Mouse (Mus musculus): ENCODE measurements around the gene Pwp2.

Pwp2 gene

DNA sequence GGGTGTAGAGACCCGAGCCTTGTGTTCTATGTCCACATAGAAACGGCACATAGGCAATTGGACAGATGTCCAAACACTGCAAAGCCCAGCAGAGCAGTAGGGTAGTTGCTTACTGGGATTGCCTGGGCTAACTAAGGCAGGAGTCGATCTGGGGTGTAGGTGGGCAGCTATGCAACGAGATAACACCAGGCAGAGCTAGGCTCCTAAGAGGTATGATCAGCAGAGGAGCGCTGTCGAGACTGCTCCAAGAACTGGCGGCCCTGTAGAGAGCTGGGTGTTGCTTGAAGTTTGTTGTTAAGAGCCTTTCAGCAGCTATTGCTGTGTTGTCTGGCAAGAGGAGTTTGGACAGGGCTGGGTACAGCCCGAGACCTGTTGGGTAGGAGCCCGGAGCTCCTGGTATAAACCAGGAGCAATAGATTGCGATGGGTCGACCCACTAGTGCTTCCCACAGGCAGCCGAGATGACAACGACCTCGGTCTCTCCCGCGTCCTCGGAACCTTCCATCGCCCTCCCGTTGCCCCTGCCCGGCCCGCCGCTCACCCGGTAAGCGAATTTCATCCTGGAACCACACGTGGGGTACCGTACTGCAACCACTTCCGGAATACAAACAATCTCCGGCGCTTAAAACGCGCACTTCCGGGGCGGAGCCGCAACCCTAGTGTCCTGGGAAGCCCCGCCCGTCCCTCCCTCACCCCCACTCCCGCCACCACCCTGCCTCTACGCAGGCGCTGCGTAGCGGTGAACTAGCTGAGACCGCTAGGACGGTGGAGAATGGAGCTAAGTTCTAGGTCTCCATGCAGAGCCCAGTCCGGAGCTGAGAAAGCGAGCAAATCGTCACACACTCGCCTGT lies at the start of gene Pwp2:
TSS of gene Pwp2 (minus strand) at position 619 of the 850 bp plus-strand sequence.
- in situ Hi-C loops (cut with MboI; ENCODE audit: unreplicated experiment in 2 of 2) = loop anchor here in 1 of 2 experiments (10.0 kb wide), 1 partner anchor 210 kb away; no protein-coding TSS in a partner anchor

DNA sequence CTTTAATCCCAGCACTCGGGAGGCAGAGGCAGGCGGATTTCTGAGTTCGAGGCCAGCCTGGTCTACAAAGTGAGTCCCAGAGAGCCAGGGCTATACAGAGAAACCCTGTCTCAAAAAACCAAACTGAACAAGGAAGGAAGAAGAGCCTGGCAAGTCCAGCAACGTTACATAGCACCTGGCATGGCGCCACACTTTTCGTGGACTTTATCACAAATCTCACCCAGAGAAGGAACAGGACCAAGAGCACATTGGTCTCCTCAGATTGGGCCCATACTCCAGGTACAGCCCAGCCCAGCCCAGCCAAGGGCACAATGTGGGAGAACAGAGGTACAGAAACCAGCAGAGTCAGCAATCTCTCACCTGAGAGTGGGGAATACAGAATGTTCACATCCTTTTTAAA lies 48.8 kb upstream of the Pwp2 start:
- in situ Hi-C loops (cut with MboI; ENCODE audit: unreplicated experiment in 2 of 2) = no loop called here

DNA sequence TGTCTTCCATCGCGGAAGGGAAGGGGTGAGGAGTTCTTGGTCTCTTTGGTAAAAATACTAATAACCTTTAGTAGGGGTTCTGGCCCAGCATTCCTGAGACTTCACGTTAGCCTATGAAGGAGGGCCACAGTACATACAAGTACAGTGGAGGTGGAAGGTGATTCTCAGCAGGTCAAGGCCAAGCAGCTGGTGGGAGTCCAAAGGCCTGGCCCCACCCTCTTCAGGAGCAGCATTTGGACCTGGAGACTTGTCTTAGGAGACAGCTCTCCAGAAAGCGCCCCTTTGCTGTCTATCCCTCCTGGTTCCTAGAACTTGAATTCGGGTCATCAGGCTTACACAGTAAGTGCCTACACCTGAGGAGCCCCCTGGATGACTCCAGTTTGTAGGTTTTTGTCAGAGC lies 48.2 kb upstream of the Pwp2 start:
- in situ Hi-C loops (cut with MboI; ENCODE audit: unreplicated experiment in 2 of 2) = no loop called here

DNA sequence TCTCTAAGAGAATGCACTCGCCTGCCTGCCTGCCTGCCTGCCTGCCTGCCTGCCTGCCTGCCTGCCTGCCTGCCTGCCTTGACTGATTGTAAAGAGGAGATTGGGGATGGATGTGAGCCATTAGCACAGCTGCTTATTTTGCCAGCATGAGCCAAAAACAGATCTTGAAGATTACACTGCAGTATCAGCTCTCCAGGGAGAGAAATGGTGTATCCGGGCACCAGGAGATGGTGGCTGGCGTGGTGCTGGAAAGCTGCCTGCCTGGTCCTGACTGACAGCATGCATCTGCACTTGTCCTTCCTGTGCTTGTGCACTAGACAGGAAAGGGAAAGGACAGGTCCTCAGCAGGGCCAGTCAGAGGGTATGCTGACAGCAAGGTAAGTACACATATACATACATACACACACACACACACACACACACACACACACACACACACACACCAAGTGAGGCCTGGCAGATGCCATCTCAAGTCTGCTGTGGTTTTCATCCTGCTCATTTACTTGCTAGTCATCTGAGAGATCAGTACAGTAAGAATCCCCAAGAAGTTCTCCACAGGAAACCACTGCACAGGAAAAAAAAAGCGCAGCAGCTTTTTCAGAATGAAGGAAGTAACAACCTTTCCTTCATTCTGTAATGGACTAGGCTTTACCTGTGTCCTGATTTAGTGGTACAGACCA lies 47.5 kb upstream of the Pwp2 start:
- in situ Hi-C loops (cut with MboI; ENCODE audit: unreplicated experiment in 2 of 2) = no loop called here

DNA sequence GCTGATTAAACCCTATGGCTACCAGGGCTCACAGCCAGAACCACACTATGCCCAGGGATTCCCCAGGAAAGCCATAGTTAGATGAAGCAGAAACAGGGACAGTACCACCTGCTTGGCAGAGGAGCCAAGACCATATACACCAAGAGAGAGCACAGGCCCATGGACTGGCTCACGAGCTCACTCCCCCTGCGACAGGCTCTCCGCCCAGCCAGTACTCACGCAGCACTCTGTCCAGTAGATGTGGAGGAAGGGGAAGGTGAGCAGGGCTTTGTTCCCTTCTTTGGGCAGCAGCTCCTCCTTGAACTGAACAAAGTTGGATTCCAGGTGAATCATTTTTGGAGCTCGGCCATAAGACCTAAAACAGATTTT lies 43.6 kb upstream of the Pwp2 start:
- in situ Hi-C loops (cut with MboI; ENCODE audit: unreplicated experiment in 2 of 2) = no loop called here

DNA sequence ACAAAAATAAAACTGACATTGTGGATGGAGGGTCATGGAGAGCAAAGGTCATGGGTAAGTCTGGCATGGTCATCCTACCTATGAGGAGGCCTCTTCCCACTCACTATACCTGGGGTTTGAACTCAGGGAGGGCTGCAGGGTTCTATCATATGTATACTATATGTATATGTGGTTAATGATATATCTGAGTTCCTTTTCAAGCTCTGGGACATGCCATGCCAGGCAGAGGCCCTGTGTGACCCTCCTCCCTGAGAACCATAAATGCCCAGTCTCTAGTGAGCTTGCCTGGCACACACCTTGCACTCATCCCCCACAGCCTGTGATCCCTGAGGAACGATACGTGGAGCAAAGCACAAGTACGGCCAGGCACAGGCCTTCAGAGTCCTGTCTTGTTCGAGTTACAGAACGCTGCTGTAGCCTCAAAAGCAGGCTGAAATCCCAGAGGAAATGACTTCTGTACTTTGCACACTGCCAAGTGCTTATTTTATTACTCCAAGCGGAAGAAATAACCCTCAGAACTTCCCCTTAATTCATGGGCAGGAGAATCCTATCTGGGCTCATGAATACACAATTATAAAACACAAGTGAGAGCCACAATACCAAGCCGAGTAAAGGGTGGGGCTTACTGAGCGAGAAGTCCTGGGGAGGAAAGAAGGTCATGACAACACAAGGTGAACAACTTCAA lies 43.1 kb upstream of the Pwp2 start:
- in situ Hi-C loops (cut with MboI; ENCODE audit: unreplicated experiment in 2 of 2) = no loop called here

DNA sequence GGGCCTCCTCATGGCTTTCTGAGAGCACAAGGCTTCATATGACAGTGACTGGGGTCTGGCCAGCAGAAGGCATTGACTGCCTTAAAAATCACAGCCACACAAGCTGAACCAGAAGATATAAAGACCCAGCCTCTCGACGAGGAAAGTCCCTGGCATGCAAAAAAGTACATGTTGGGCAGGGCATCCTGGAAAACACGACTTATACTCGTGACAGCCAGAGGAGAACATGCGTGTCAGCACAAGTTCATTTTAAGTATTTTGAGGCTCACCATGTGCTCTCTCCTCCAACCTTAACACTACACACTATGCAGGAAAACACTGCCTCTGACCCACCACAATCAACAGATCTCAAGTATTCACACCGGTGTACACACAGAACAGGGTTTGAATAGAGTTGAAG lies 39.2 kb upstream of the Pwp2 start:
- in situ Hi-C loops (cut with MboI; ENCODE audit: unreplicated experiment in 2 of 2) = no loop called here

DNA sequence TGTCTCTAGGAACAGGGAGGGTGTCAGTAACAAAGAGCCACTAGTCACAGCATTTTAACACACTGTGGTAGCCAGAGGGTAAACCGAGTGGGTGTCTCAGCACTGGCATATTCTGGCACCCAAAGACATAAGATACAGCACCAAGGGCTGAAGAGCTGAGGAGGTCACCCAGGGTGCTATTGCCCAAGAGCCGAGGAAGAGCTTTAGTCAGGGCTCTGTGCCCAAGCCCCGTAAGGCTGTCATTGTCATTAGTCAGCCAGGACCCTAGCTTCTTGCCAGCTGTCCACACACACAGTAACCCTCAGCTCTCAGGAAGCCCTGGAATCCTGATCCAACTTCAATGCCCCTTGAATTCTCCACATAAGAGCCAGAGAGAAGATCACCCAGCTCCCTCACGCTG lies 38.0 kb upstream of the Pwp2 start:
- in situ Hi-C loops (cut with MboI; ENCODE audit: unreplicated experiment in 2 of 2) = no loop called here

DNA sequence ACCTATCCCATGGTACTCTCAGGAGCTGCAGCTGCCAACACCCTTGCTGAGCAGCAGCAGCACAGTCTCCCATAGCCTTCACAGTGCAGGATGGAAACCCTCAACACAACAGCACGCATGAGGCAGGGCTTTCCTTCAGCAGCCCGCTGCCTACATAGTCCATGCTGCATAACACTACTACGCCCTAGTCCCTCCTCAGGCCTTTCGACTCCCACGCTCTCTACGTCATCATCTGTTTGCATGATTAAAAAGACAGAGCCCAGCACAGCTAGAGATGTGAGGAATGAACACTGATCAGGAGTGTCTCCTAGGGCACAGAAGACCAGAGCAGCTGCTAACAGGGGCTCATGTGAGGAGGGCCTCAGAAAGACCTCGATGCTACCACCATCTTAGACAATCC lies 36.4 kb upstream of the Pwp2 start:
- in situ Hi-C loops (cut with MboI; ENCODE audit: unreplicated experiment in 2 of 2) = no loop called here

DNA sequence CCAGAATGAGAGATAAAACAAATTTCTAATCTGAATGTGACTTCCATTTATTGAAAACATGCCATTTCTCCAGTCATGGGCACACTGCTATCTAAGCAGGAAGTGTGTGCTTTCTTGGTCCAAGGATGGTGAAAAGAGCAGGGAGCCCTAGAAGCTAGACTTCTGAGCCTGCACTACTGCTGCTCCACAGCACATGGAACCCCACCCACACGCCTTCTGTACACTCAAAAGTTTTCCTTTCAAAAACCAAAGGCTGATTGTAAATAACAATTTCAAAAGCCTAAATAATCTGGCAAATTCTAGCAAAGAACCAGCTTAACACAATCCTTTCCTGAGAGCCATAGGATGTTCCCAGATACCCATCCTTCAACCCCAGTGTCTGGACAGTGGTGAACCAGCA lies 34.6 kb upstream of the Pwp2 start:
- in situ Hi-C loops (cut with MboI; ENCODE audit: unreplicated experiment in 2 of 2) = no loop called here

DNA sequence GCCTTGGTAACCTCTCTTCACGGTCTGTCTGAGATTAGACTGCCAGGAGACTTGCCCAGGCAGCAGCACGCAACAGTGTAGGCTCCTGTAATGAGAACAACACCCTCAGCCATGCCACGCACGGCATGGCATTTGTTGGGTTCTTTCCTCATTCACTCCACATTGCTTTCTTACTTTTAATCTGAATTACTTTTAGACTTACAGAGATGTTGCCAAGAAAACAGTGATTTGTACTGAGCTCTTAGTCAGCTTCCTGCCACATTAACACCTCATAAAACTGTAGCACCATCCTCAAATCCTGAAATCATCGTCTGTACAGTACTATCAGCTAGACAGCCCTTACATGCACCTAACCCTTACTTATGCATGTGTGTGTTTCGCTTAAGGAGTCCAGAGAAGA lies 33.6 kb upstream of the Pwp2 start:
- in situ Hi-C loops (cut with MboI; ENCODE audit: unreplicated experiment in 2 of 2) = no loop called here

DNA sequence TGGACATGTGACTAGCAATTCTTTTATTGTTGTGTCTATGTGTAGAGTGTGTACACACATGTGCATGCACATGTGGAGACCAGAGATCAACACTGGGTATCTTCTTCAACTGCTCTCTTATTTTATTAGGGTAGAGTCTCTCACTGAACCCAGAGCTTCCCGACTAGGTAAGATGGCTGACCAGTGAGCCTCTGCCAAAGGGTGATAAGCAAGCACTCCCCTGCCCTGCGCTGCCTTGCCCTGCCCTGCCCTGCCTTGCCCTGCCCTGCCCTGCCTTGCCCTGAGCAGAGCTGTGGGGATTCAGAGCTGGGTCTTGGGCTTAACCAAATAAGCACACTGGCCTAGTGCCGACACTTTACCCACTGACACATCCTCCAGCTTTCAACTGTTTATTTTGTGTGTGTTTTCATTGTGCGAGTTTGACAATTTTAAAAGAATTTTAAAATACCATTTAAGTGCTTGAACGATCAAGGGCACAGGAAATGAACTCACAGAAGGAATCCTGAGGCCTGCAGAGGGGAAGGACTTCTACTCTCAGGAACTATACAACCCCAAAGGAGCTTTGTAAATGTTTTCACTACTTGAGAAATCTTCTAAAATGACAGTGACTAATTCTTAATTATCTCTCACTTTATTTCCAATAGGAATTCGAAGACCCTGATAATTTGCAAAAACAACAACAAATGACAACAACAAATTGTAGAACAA lies 31.6 kb upstream of the Pwp2 start:
- in situ Hi-C loops (cut with MboI; ENCODE audit: unreplicated experiment in 2 of 2) = no loop called here

DNA sequence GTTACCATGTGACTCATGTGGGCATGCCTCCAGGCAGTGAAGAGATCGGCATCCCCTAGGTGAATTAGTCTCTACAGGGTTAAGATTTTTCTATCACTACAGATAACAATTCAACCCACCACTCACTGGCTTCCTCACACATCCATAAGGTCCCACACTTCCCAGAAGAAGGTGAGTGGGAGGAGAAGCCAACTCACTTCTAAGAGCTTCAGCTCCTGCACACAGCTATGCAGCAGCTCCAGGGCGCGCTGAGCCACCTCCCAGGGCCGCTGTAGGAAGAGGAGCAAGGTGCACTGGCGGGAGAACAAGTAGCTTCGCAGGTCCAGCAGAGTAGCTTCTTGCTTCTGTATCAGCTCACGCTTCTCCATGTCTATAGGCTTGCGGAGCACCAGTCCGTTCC lies 29.4 kb upstream of the Pwp2 start:
- in situ Hi-C loops (cut with MboI; ENCODE audit: unreplicated experiment in 2 of 2) = no loop called here

DNA sequence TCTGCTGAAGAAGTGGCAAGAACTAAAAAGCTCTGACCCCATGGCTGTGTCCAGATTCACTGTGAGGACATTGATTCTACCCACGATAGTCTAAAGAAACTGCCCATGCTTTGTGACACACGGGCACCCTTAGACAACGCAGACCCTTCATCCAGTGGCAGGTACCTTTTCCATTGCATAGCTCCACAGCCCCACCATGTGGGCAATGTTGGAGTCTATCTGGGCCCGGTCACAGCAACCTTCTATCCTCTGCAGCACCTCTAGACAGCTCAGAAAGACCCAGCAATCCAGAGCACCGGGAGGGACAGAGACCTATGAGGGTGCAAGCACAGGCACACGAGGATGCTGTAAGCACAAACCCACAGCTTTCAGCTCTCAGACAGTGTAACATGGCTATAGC lies 26.4 kb upstream of the Pwp2 start:
- in situ Hi-C loops (cut with MboI; ENCODE audit: unreplicated experiment in 2 of 2) = no loop called here

DNA sequence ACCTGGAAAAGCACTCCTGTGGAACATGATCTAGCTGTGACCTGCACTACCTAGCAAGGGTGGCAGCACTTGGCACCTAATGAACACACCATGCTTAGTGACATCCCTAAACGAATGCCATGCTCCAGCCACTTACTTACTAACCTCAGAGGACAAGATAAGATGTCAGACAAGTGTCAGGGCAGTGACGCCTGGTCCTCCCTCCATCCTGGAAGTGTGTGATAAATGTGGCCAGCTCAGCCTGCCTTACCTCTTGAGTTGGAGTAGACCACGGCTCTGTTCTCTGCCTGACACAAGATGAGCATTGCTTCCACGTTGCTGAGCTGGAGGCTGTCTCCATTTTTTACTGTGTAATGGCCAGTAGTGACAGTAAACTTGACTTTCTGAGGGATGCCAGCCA lies 16.2 kb upstream of the Pwp2 start:
- in situ Hi-C loops (cut with MboI; ENCODE audit: unreplicated experiment in 2 of 2) = no loop called here

DNA sequence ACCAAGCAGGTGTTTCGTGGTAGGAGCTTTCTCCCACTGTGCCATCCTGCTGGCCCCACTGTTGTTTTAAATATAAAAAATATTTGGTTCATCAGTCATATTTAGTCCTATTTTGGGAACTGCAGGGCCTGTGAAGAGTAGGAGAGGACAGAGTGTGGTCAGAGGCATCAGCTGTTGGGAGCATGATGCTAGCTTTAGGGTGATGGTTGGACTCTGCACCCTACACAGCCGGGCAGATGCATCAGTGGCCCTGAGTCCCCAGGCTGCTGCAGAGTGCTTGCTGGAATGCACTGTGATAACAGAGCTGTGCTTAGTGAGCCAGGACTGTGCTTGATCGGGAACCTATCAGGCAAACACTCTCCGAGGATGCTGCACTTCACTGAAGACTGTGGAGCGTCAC lies 8.0 kb upstream of the Pwp2 start:
- in situ Hi-C loops (cut with MboI; ENCODE audit: unreplicated experiment in 2 of 2) = no loop called here

DNA sequence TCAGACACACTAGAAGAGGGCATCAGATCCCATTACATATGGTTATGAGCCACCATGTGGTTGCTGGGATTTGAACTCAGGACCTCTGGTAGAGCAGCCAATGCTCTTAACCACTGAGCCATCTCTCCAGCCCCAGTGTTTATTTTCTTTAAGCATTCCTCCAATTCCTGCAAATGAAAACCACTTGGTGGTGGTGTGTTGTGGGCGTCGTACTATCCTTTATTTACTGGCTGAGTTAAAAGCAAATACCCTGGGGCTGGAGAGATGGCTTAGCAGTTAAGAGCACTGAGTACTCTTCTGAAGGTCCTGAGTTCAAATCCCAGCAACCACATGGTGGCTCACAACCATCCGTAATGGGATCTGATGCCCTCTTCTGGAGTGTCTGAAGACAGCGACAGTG lies 1.1 kb upstream of the Pwp2 start:
- in situ Hi-C loops (cut with MboI; ENCODE audit: unreplicated experiment in 2 of 2) = loop anchor here in 1 of 2 experiments (10.0 kb wide), 1 partner anchor 209 kb away; no protein-coding TSS in a partner anchor

DNA sequence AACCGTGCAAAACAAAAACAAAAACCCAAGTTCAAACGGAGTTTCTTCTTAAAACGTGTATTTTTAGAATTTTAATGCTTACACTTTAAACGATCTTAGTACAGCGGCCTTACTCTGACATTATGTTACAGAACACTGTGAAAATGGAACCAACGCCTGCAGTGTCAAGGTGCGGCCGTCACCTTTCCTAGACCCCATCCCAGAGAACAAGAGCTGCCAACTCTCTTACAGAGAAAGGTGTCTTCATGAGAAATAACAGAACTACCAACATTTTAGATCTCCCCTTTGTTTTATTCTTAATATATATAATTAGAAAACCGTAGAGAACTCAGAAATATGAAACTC lies 404 bp upstream of the Pwp2 start:
- in situ Hi-C loops (cut with MboI; ENCODE audit: unreplicated experiment in 2 of 2) = loop anchor here in 1 of 2 experiments (10.0 kb wide), 1 partner anchor 209 kb away; no protein-coding TSS in a partner anchor

DNA sequence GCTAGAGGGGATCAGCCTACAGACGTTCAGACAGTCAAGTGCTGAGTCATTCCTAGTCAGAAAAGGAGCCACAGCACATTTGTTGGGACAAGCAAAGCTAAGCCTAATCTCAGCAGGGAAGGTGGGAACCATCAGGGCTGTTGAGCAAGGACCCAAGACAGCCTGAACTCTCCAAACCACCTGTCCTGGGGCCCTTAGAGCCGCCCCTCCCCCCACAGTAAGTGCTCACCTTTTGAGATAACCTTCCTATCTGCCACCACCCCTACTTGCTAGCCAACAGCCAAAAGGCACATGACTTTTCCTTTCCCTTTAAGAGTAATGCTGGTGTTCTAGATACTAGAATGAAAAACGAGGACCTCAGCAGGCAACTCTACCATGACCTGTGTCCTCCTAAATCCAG lies 1.4 kb downstream of the Pwp2 start:
- in situ Hi-C loops (cut with MboI; ENCODE audit: unreplicated experiment in 2 of 2) = loop anchor here in 1 of 2 experiments (10.0 kb wide), 1 partner anchor 211 kb away; no protein-coding TSS in a partner anchor

DNA sequence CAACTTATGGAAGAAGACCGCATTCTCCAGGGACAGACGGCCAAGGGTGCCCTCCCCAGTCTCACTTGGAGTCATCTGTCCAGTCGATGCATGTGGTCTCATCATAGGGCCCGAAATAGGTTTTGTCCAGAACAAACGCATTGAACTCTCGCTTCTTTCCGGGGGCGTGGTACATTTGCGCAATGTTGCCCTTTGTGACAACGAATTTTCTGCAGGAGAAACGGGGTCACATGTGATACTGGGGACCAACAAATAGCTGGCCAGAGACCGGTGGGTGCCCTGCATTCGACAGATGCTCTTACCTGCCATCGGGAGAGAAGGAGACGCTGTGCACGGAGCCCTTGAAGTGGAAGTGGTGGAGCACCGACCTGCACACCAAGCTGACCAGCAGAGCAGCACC lies 2.6 kb downstream of the Pwp2 start:
- in situ Hi-C loops (cut with MboI; ENCODE audit: unreplicated experiment in 2 of 2) = loop anchor here in 1 of 2 experiments (10.0 kb wide), 1 partner anchor 212 kb away; no protein-coding TSS in a partner anchor

DNA sequence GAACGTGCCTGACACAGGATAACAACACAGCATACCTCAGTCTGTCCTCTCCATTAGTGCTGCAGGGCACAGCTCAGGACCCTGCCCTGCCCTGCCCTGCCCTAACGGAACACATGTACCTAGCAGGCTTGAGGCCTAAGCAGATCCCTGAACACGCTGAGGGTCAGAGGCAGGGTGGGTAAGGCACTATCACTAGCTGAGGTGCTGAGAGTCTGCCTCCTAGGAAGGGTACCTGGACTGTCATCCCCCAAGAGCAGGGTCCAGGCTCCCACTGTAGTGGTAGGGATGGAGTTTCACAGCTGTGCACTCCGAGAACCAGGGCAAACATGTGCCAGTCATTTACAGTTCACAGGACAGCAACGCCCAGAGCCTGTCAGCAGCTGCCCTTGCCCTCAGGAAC lies 10.5 kb downstream of the Pwp2 start:
- in situ Hi-C loops (cut with MboI; ENCODE audit: unreplicated experiment in 2 of 2) = loop anchor here in 1 of 2 experiments (25.0 kb wide), 1 partner anchor 537 kb away; no protein-coding TSS in a partner anchor

All from v-Abl transformed pro-B cells (cell line).